Mouse (Mus musculus): ENCODE data around the gene Cdc6. TPM values are rescaled to one million over a fixed set of nuclear protein-coding genes. Genes with fewer than 3 reads are reported as not detected.

Cdc6 gene
- polyA plus RNA-seq, 1 experiment from 2014 or later, result 5.6 TPM

DNA sequence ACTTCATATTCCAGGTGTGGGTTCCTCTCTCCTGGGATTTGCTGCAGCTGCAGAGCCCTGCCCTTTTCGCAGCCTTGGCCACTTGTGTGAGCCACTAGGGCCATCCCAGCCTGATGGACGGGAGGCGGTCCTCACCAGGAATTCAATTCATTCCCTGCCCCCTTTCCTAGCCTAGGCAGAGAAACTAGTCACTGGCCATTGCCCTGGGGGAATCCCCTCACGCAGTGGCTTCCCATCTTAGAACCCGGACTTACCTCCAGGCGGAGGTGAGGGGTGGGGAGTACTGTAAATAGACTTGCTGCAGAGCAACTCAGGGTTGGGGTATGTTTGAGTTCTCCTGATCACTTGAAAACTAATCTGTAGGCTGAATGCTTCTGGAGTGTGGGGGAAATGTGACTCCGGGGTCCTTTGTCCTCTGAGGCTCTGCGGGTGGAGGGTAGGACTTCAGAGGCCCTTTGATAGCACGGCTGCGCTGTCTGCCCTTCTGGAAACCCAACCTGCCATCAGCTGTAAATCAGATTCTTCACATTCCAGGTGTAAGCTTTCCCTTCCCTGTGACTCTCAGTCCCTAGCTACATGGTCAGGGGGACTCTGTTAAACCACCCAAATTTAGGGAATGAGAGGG, 4.9 kb upstream of the Cdc6 start:
- 0 out of 2 replicates have a peak overlapping the region, but pooled peaks have one; percentile 20 for H3K27ac ChIP-seq (replicated peaks; ENCODE audit: low read depth, low read length)
- H3K9me3 ChIP-seq (ENCODE audit: control insufficient read depth, low read length), result no peaks in the 10 kb centered on the region
- DNase-seq (no peak), ATAC-seq (ENCODE audit: low FRiP score, low TSS enrichment) (no peak)
- peaks cover 6% of the 10 kb centered on the region; the same call in 1 of the 2 replicates for H3K4me1 ChIP-seq (ENCODE audit: control insufficient read depth, insufficient read depth, low read length)
- H3K4me2 ChIP-seq (ENCODE audit: low read length), result no peak overlapping the region
- peaks cover 40% of the 10 kb centered on the region for H3K36me3 ChIP-seq (ENCODE audit: control insufficient read depth, insufficient read depth, low read length)
- H3K9ac ChIP-seq (replicated peaks; ENCODE audit: low read length), result no peak overlapping the region
- no peaks in the 10 kb centered on the region for H3K27me3 ChIP-seq (ENCODE audit: control insufficient read depth, insufficient read depth, low read length)
- H3K4me3 ChIP-seq (replicated peaks; ENCODE audit: low read depth, low read length), result no peak overlapping the region
- 9% methylated on average over 10 of the region's 10 CpGs for WGBS

GRCm38 (mm10) chr11:98904577-98904976, 3.0 kb upstream of the Cdc6 start:
- no peak for ATAC-seq (ENCODE audit: low FRiP score, low TSS enrichment)
- H3K4me3 ChIP-seq (replicated peaks; ENCODE audit: low read depth, low read length), result no peak overlapping the region
- WGBS, result 93% methylated on average over 2 of the region's 2 CpGs

GRCm38 (mm10) chr11:98905033-98905432, 2.6 kb upstream of the Cdc6 start:
- ATAC-seq (ENCODE audit: low FRiP score, low TSS enrichment) (no peak), DNase-seq (no peak)
- Histone ChIP-seq H3K4me2 (ENCODE audit: low read length) (no peak overlapping the region), H3K4me1 (ENCODE audit: control insufficient read depth, insufficient read depth, low read length) (peaks cover 10% of the 10 kb centered on the region; the same call in 1 of the 2 replicates), H3K9me3 (ENCODE audit: control insufficient read depth, low read length) (no peaks in the 10 kb centered on the region), H3K27me3 (ENCODE audit: control insufficient read depth, insufficient read depth, low read length) (no peaks in the 10 kb centered on the region), H3K27ac (replicated peaks; ENCODE audit: low read depth, low read length) (no peak overlapping the region), H3K9ac (replicated peaks; ENCODE audit: low read length) (no peak overlapping the region), H3K36me3 (ENCODE audit: control insufficient read depth, insufficient read depth, low read length) (peaks cover 19% of the 10 kb centered on the region), H3K4me3 (replicated peaks; ENCODE audit: low read depth, low read length) (no peak overlapping the region)
- WGBS, result 95% methylated on average over 7 of the region's 7 CpGs

More at GRCm38 (mm10) chr11:98904577-98904976, 3.0 kb upstream of the Cdc6 start:
- no peak overlapping the region for H3K9ac ChIP-seq (replicated peaks; ENCODE audit: low read length)
- H3K4me2 ChIP-seq (ENCODE audit: low read length), result no peak overlapping the region
- no peaks in the 10 kb centered on the region for H3K27me3 ChIP-seq (ENCODE audit: control insufficient read depth, insufficient read depth, low read length)
- no peaks in the 10 kb centered on the region for H3K9me3 ChIP-seq (ENCODE audit: control insufficient read depth, low read length)
- peaks cover 10% of the 10 kb centered on the region; the same call in 1 of the 2 replicates for H3K4me1 ChIP-seq (ENCODE audit: control insufficient read depth, insufficient read depth, low read length)
- no peak overlapping the region for H3K27ac ChIP-seq (replicated peaks; ENCODE audit: low read depth, low read length)
- peaks cover 24% of the 10 kb centered on the region for H3K36me3 ChIP-seq (ENCODE audit: control insufficient read depth, insufficient read depth, low read length)
- DNase-seq, result no peak

DNA sequence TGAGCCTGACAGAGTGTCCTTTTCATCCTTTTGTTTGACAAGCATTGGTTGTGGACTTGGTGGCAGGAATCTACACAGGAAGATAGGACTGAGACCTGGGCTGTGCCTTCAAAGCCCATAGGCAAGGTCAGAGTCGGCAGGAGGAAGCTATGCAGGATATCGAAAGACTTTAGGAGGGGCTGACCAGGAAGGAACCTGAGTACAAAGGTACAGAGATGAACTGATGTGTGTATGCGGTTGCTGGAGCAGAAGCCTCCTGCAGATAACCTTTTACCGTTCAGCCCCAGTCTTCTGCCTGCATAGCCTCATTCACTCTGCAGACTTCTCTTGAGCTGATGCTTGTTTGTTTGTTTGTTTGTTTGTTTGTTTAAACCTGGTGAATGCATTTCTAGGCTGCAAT, 2.0 kb upstream of the Cdc6 start:
- Histone ChIP-seq H3K36me3 (ENCODE audit: control insufficient read depth, insufficient read depth, low read length) (peaks cover 14% of the 10 kb centered on the region), H3K4me2 (ENCODE audit: low read length) (no peak overlapping the region), H3K4me3 (replicated peaks; ENCODE audit: low read depth, low read length) (no peak overlapping the region), H3K27me3 (ENCODE audit: control insufficient read depth, insufficient read depth, low read length) (no peaks in the 10 kb centered on the region), H3K9ac (replicated peaks; ENCODE audit: low read length) (no peak overlapping the region), H3K9me3 (ENCODE audit: control insufficient read depth, low read length) (no peaks in the 10 kb centered on the region), H3K27ac (replicated peaks; ENCODE audit: low read depth, low read length) (no peak overlapping the region), H3K4me1 (ENCODE audit: control insufficient read depth, insufficient read depth, low read length) (peaks cover 10% of the 10 kb centered on the region; the same call in 1 of the 2 replicates)
- no peak for DNase-seq
- 97% methylated on average over 4 of the region's 4 CpGs for WGBS
- ATAC-seq (ENCODE audit: low FRiP score, low TSS enrichment), result no peak

- Histone ChIP-seq H3K36me3 (ENCODE audit: control insufficient read depth, insufficient read depth, low read length) (no peaks in the 10 kb centered on the region; the same call in 1 of the 2 replicates), H3K4me2 (ENCODE audit: low read length) (peak overlapping the region; percentile 80), H3K27ac (replicated peaks; ENCODE audit: low read depth, low read length) (no peak overlapping the region), H3K9me3 (ENCODE audit: control insufficient read depth, low read length) (no peaks in the 10 kb centered on the region), H3K4me1 (ENCODE audit: control insufficient read depth, insufficient read depth, low read length) (peaks cover 10% of the 10 kb centered on the region; the same call in 1 of the 2 replicates), H3K4me3 (replicated peaks; ENCODE audit: low read depth, low read length) (no peak overlapping the region; the same call in 1 of the 2 replicates), H3K27me3 (ENCODE audit: control insufficient read depth, insufficient read depth, low read length) (no peaks in the 10 kb centered on the region), H3K9ac (replicated peaks; ENCODE audit: low read length) (no peak overlapping the region; the same call in 1 of the 2 replicates)
- no peak for ATAC-seq (ENCODE audit: low FRiP score, low TSS enrichment)
- WGBS, result 57% methylated on average over 5 of the region's 5 CpGs
- DNase-seq, result no peak
These were observed 551 bp upstream of the Cdc6 start for GRCm38 (mm10) chr11:98907063-98907436.

DNA sequence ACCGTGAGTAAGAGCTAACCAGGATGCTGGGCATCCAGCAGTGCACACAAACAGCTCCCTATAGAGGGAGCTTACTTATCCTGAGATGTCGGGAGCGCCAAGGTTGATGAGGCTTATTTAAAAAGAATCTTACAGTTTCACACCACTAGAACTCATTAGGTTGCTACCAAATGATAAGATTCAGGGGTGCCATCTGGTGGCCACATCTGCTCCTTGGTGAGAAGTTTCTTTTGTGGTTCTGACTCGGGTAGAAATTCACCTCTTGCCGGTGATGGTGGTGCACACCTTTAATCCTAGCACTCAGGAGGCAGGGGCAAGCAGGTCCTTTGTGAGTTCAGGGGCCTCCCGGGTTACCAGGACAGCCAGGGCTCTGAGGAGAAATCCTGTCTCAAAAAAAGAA, 2.1 kb downstream of the Cdc6 start:
- H3K4me2 ChIP-seq (ENCODE audit: low read length), result no peak overlapping the region
- no peak overlapping the region for H3K27ac ChIP-seq (replicated peaks; ENCODE audit: low read depth, low read length)
- no peak for ATAC-seq (ENCODE audit: low FRiP score, low TSS enrichment)
- H3K9me3 ChIP-seq (ENCODE audit: control insufficient read depth, low read length), result no peaks in the 10 kb centered on the region
- H3K9ac ChIP-seq (replicated peaks; ENCODE audit: low read length), result no peak overlapping the region
- no peaks in the 10 kb centered on the region; the same call in 1 of the 2 replicates for H3K36me3 ChIP-seq (ENCODE audit: control insufficient read depth, insufficient read depth, low read length)
- DNase-seq, result peak; percentile 86
- peaks cover 4% of the 10 kb centered on the region; the same call in 1 of the 2 replicates for H3K4me1 ChIP-seq (ENCODE audit: control insufficient read depth, insufficient read depth, low read length)
- H3K27me3 ChIP-seq (ENCODE audit: control insufficient read depth, insufficient read depth, low read length), result no peaks in the 10 kb centered on the region
- H3K4me3 ChIP-seq (replicated peaks; ENCODE audit: low read depth, low read length), result no peak overlapping the region
- 44% methylated on average over 6 of the region's 6 CpGs for WGBS

DNA sequence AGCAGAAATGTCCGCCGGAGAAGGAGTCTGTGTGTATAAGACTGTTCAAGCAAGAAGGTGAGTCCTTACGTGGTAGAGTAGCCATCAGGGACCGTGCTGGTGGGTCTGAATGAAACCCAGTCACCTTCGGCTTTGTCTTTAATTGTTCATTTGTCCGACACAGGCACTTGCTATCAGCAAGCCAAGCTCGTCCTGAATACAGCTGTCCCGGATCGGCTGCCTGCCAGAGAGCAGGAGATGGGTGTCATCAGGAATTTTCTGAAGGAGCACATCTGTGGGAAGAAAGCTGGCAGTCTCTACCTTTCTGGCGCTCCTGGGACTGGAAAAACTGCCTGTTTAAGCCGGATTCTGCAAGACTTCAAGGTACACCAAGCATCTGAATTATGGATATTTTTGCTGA, 2.8 kb downstream of the Cdc6 start:
- DNase-seq (no peak), ATAC-seq (ENCODE audit: low FRiP score, low TSS enrichment) (no peak)
- Histone ChIP-seq H3K9me3 (ENCODE audit: control insufficient read depth, low read length) (no peaks in the 10 kb centered on the region), H3K36me3 (ENCODE audit: control insufficient read depth, insufficient read depth, low read length) (no peaks in the 10 kb centered on the region), H3K27ac (replicated peaks; ENCODE audit: low read depth, low read length) (no peak overlapping the region), H3K27me3 (ENCODE audit: control insufficient read depth, insufficient read depth, low read length) (no peaks in the 10 kb centered on the region), H3K9ac (replicated peaks; ENCODE audit: low read length) (no peak overlapping the region), H3K4me3 (replicated peaks; ENCODE audit: low read depth, low read length) (no peak overlapping the region), H3K4me1 (ENCODE audit: control insufficient read depth, insufficient read depth, low read length) (peaks cover 4% of the 10 kb centered on the region; the same call in 1 of the 2 replicates), H3K4me2 (ENCODE audit: low read length) (no peak overlapping the region)
- WGBS, result 93% methylated on average over 11 of the region's 11 CpGs

- Histone ChIP-seq H3K27me3 (ENCODE audit: control insufficient read depth, insufficient read depth, low read length) (no peaks in the 10 kb centered on the region), H3K4me1 (ENCODE audit: control insufficient read depth, insufficient read depth, low read length) (peaks cover 4% of the 10 kb centered on the region; the same call in 1 of the 2 replicates), H3K9ac (replicated peaks; ENCODE audit: low read length) (no peak overlapping the region), H3K9me3 (ENCODE audit: control insufficient read depth, low read length) (no peaks in the 10 kb centered on the region), H3K36me3 (ENCODE audit: control insufficient read depth, insufficient read depth, low read length) (0 out of 2 replicates have a peak, but pooled peaks cover 3% of the 10 kb centered on the region), H3K4me2 (ENCODE audit: low read length) (no peak overlapping the region), H3K4me3 (replicated peaks; ENCODE audit: low read depth, low read length) (no peak overlapping the region), H3K27ac (replicated peaks; ENCODE audit: low read depth, low read length) (no peak overlapping the region)
- DNase-seq (no peak), ATAC-seq (ENCODE audit: low FRiP score, low TSS enrichment) (no peak)
- WGBS, result 90% methylated on average over 5 of the region's 5 CpGs
These were observed 3.9 kb downstream of the Cdc6 start for GRCm38 (mm10) chr11:98911498-98911897.

GRCm38 (mm10) chr11:98914196-98914595, 6.6 kb downstream of the Cdc6 start:
- H3K9me3 ChIP-seq (ENCODE audit: control insufficient read depth, low read length), result no peaks in the 10 kb centered on the region
- H3K4me1 ChIP-seq (ENCODE audit: control insufficient read depth, insufficient read depth, low read length), result no peaks in the 10 kb centered on the region
- H3K27me3 ChIP-seq (ENCODE audit: control insufficient read depth, insufficient read depth, low read length), result no peaks in the 10 kb centered on the region
- DNase-seq, result no peak
- 88% methylated on average over 11 of the region's 11 CpGs for WGBS
- H3K27ac ChIP-seq (replicated peaks; ENCODE audit: low read depth, low read length), result no peak overlapping the region
- no peak for ATAC-seq (ENCODE audit: low FRiP score, low TSS enrichment)
- no peak overlapping the region for H3K4me3 ChIP-seq (replicated peaks; ENCODE audit: low read depth, low read length)
- no peak overlapping the region for H3K9ac ChIP-seq (replicated peaks; ENCODE audit: low read length)
- no peak overlapping the region for H3K4me2 ChIP-seq (ENCODE audit: low read length)
- H3K36me3 ChIP-seq (ENCODE audit: control insufficient read depth, insufficient read depth, low read length), result 0 out of 2 replicates have a peak, but pooled peaks cover 5% of the 10 kb centered on the region
